Mouse (Mus musculus): Measurements from ENCODE around the gene Psme1. TPM values are rescaled to one million over a fixed set of nuclear protein-coding genes. Genes with fewer than 3 reads are reported as not detected.

The Psme1 gene
- polyA plus RNA-seq, 1 experiment from 2014 or later = 114 TPM

GRCm38 (mm10) chr14:55615876-55616275 lies 38.0 kb downstream of the Psme1 start:
- peaks cover 14% of the 10 kb centered on the region; the same call in 1 of the 2 replicates for H3K27me3 ChIP-seq (ENCODE audit: insufficient read depth, poor library complexity, severe bottlenecking)
- whole genome bisulfite sequencing = 39% methylated on average over 2 of the region's 2 CpGs

DNA sequence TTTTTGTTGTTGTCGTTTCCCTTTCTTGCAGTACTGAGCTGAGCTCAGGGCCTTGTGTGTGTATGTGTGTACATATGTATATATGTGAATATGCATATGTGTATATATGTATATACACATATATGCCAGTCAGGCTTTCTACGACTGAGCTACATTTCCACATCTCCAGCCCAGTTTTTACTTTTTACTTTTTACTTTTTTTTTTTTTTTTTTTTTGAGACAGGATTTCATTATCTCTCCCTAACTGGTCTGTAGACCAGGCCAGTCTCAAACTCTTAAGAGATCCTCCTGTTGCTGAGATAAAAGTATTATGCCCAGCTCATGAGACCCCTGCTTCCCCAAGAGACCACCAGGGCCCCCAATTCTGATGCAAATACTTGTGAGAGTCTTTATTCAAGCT lies 38.9 kb downstream of the Psme1 start:
- no peaks in the 10 kb centered on the region for H3K36me3 ChIP-seq
- H3K9me3 ChIP-seq = no peaks in the 10 kb centered on the region
- H3K4me3 ChIP-seq = no peak overlapping the region
- peaks cover 17% of the 10 kb centered on the region for H3K4me1 ChIP-seq (replicated peaks)
- H3K27me3 ChIP-seq (ENCODE audit: insufficient read depth, poor library complexity, severe bottlenecking) = peaks cover 14% of the 10 kb centered on the region; the same call in 1 of the 2 replicates
- no peak overlapping the region for H3K27ac ChIP-seq
- WGBS = 85% methylated on average over 2 of the region's 2 CpGs
- DNase-seq (ENCODE audit: low spot score) = no peak

More at GRCm38 (mm10) chr14:55615876-55616275, 38.0 kb downstream of the Psme1 start:
- peaks cover 17% of the 10 kb centered on the region for H3K4me1 ChIP-seq (replicated peaks)
- H3K4me3 ChIP-seq = no peak overlapping the region
- H3K27ac ChIP-seq = no peak overlapping the region
- DNase-seq (ENCODE audit: low spot score) = no peak
- no peaks in the 10 kb centered on the region for H3K9me3 ChIP-seq
- H3K36me3 ChIP-seq = no peaks in the 10 kb centered on the region

DNA sequence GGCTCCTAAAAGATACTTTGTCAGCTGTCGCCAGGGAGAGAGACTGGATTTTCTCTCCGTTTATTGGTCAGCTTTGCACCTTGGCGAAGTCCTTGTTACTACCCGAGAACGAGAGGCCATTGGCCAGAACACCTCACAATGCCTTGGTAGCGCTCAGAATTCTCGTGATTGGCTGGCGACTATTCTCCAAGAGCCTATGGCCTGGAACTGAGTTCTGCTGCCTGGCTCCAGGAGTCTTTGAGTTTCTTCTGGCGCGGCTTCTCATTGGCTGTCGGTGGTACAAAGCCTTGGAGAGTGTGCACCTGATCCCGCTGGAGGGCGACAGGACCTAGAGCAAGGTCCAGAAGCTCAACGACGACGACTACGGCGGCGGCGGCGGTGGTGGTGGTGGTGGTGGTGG lies 39.9 kb downstream of the Psme1 start, which contains the start of gene Rec8:
Gene Rec8 (plus strand): TSS at position 216 of the 400 bp plus-strand sequence.
- peak; percentile 62 for DNase-seq (ENCODE audit: low spot score)
- H3K27ac ChIP-seq = peak within 1 kb of the TSS; percentile 62
- H3K36me3 ChIP-seq = no peaks in the 10 kb centered on the region; the same call in 1 of the 2 replicates
- peaks cover 17% of the 10 kb centered on the region for H3K4me1 ChIP-seq (replicated peaks)
- H3K4me3 ChIP-seq = peak within 1 kb of the TSS; percentile 37
- H3K27me3 ChIP-seq (ENCODE audit: insufficient read depth, poor library complexity, severe bottlenecking) = peaks cover 14% of the 10 kb centered on the region; the same call in 1 of the 2 replicates
- WGBS = 26% methylated on average over 21 of the region's 21 CpGs
- no peaks in the 10 kb centered on the region for H3K9me3 ChIP-seq

DNA sequence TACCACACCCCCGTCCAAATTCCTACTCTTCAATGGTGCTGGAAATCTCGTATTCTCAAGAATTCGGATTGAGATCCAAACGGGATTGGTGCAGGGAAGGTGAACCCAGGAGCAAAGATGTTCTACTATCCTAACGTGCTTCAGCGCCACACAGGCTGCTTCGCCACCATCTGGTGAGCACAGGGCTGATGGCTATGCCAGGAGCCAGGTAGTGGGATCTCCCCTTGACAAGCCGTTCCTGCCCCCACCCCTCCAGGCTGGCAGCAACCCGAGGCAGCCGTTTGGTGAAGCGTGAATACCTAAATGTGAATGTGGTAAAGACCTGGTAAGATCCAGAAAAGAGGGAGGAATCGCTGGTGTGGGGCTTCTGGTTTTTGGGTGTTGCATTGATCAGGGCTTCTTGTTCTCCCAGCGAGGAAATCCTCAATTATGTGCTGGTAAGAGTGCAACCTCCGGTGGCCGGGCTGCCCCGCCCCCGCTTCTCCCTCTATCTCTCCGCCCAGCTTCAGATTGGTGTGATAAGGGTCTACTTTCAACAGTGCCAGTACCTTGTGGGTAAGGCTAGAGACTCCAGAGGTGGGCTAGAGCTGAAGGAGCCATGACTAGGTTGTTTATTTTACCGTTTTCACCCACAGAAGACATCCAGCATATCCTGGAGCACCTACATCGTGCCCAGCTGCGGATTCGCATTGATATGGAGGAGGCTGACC lies 40.7 kb downstream of the Psme1 start:
- Histone ChIP-seq H3K4me3 (peak overlapping the region; percentile 37), H3K27me3 (ENCODE audit: insufficient read depth, poor library complexity, severe bottlenecking) (peaks cover 14% of the 10 kb centered on the region; the same call in 1 of the 2 replicates), H3K4me1 (replicated peaks) (peaks cover 17% of the 10 kb centered on the region), H3K9me3 (no peaks in the 10 kb centered on the region), H3K36me3 (peaks cover 1% of the 10 kb centered on the region), H3K27ac (peak overlapping the region; percentile 35; the same call in 1 of the 2 replicates)
- no peak for DNase-seq (ENCODE audit: low spot score)
- 47% methylated on average over 22 of the region's 22 CpGs for WGBS

- Histone ChIP-seq H3K4me1 (replicated peaks) (no peaks in the 10 kb centered on the region), H3K36me3 (peaks cover 97% of the 10 kb centered on the region), H3K4me3 (no peak overlapping the region), H3K9me3 (no peaks in the 10 kb centered on the region), H3K27ac (no peak overlapping the region), H3K27me3 (ENCODE audit: insufficient read depth, poor library complexity, severe bottlenecking) (no peaks in the 10 kb centered on the region)
- DNase-seq (ENCODE audit: low spot score) = no peak
- 95% methylated on average over 27 of the region's 27 CpGs for WGBS
These were observed 50.3 kb downstream of the Psme1 start for GRCm38 (mm10) chr14:55628077-55628827.

DNA sequence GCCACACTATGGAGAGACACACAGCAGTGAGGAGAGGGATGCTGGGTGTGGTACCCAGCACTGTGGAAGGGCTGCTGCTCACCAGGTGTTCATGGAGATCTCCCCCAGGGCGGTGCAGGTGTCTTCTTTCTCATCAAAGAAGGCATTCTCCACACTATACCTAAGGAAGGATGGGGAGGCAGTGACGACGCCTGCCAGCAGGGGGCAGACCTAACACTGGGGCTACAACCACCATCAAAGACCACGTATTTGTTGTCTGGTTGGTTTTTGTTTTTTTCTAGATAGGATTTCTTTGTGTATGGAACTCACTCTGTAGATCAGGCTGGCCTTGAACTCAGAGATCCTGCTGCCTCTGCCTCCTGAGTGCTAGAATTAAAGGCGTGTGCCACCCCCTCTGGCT lies 51.4 kb downstream of the Psme1 start:
- Histone ChIP-seq H3K4me3 (no peak overlapping the region), H3K27me3 (ENCODE audit: insufficient read depth, poor library complexity, severe bottlenecking) (no peaks in the 10 kb centered on the region), H3K9me3 (no peaks in the 10 kb centered on the region), H3K36me3 (peaks cover 100% of the 10 kb centered on the region), H3K4me1 (replicated peaks) (0 out of 2 replicates have a peak, but pooled peaks cover 3% of the 10 kb centered on the region), H3K27ac (no peak overlapping the region)
- peak; percentile 20 for DNase-seq (ENCODE audit: low spot score)
- 61% methylated on average over 5 of the region's 5 CpGs for WGBS

Other genes starting within 250 kb of the Psme1 start
- 50.5 and 64.5 TPM in 2 replicates for gene Dhrs4, start 99.4 kb upstream of the Psme1 start, polyA plus RNA-seq (2016; fragmentation: Nextera tagmentation; extraction: Ambion mirVana)
- gene Carmil3, start 87.5 kb upstream of the Psme1 start, polyA plus RNA-seq (2016; fragmentation: Nextera tagmentation; extraction: Ambion mirVana) = 5.7 and 7.9 TPM in 2 replicates
- gene Cpne6, start 67.7 kb upstream of the Psme1 start, polyA plus RNA-seq (2016; fragmentation: Nextera tagmentation; extraction: Ambion mirVana) = 1.1 and 1.6 TPM in 2 replicates
- gene Nrl, start 53.1 kb upstream of the Psme1 start, polyA plus RNA-seq (2016; fragmentation: Nextera tagmentation; extraction: Ambion mirVana) = not detected in 2 replicates
- 15.4 and 18.5 TPM in 2 replicates for gene Pck2, start 37.9 kb upstream of the Psme1 start, polyA plus RNA-seq (2016; fragmentation: Nextera tagmentation; extraction: Ambion mirVana)
- 69.5 and 94.1 TPM in 2 replicates for gene Dcaf11, start 18.1 kb upstream of the Psme1 start, polyA plus RNA-seq (2016; fragmentation: Nextera tagmentation; extraction: Ambion mirVana)
- gene A730061H03Rik, start 17.7 kb upstream of the Psme1 start, polyA plus RNA-seq (2016; fragmentation: Nextera tagmentation; extraction: Ambion mirVana) = 0.82 TPM in 1 of 2 replicates, not detected in the other
- gene Fitm1, start 2.5 kb upstream of the Psme1 start, polyA plus RNA-seq (2016; fragmentation: Nextera tagmentation; extraction: Ambion mirVana) = 0.26 and 0.34 TPM in 2 replicates
- 6.8 and 10.0 TPM in 2 replicates for gene Emc9, start 7.2 kb downstream of the Psme1 start, polyA plus RNA-seq (2016; fragmentation: Nextera tagmentation; extraction: Ambion mirVana)
- 171 and 203 TPM in 2 replicates for gene Psme2, start 13.0 kb downstream of the Psme1 start, polyA plus RNA-seq (2016; fragmentation: Nextera tagmentation; extraction: Ambion mirVana)
- gene Rnf31, start 13.6 kb downstream of the Psme1 start, polyA plus RNA-seq (2016; fragmentation: Nextera tagmentation; extraction: Ambion mirVana) = 21.2 and 23.2 TPM in 2 replicates
- gene Irf9, start 25.4 kb downstream of the Psme1 start, polyA plus RNA-seq (2016; fragmentation: Nextera tagmentation; extraction: Ambion mirVana) = 7.2 and 7.8 TPM in 2 replicates
- 10.4 and 12.3 TPM in 2 replicates for gene Rec8, start 39.9 kb downstream of the Psme1 start, polyA plus RNA-seq (2016; fragmentation: Nextera tagmentation; extraction: Ambion mirVana)
- gene Ipo4, start 57.8 kb downstream of the Psme1 start, polyA plus RNA-seq (2016; fragmentation: Nextera tagmentation; extraction: Ambion mirVana) = 101 and 107 TPM in 2 replicates
- gene Gm49378, start 59.8 kb downstream of the Psme1 start, polyA plus RNA-seq (2016; fragmentation: Nextera tagmentation; extraction: Ambion mirVana) = 0.76 and 1.5 TPM in 2 replicates
- gene Tm9sf1, start 65.7 kb downstream of the Psme1 start, polyA plus RNA-seq (2016; fragmentation: Nextera tagmentation; extraction: Ambion mirVana) = 76.0 and 78.1 TPM in 2 replicates
- 0.40 and 0.97 TPM in 2 replicates for gene Tssk4, start 72.1 kb downstream of the Psme1 start, polyA plus RNA-seq (2016; fragmentation: Nextera tagmentation; extraction: Ambion mirVana)
- gene Mdp1, start 82.4 kb downstream of the Psme1 start, polyA plus RNA-seq (2016; fragmentation: Nextera tagmentation; extraction: Ambion mirVana) = 65.6 and 67.6 TPM in 2 replicates
- 60.0 and 65.9 TPM in 2 replicates for gene Gmpr2, start 93.8 kb downstream of the Psme1 start, polyA plus RNA-seq (2016; fragmentation: Nextera tagmentation; extraction: Ambion mirVana)
- gene Nedd8, start 94.0 kb downstream of the Psme1 start, polyA plus RNA-seq (2016; fragmentation: Nextera tagmentation; extraction: Ambion mirVana) = 646 and 662 TPM in 2 replicates
- gene Tinf2, start 103.7 kb downstream of the Psme1 start, polyA plus RNA-seq (2016; fragmentation: Nextera tagmentation; extraction: Ambion mirVana) = 63.4 and 68.9 TPM in 2 replicates
- gene Tgm1, start 135.8 kb downstream of the Psme1 start, polyA plus RNA-seq (2016; fragmentation: Nextera tagmentation; extraction: Ambion mirVana) = 0.34 and 0.81 TPM in 2 replicates
- 34.7 and 36.3 TPM in 2 replicates for gene Rabggta, start 144.1 kb downstream of the Psme1 start, polyA plus RNA-seq (2016; fragmentation: Nextera tagmentation; extraction: Ambion mirVana)
- gene Dhrs1, start 167.6 kb downstream of the Psme1 start, polyA plus RNA-seq (2016; fragmentation: Nextera tagmentation; extraction: Ambion mirVana) = 68.5 and 73.8 TPM in 2 replicates
- 53.3 and 56.5 TPM in 2 replicates for gene Nop9, start 167.6 kb downstream of the Psme1 start, polyA plus RNA-seq (2016; fragmentation: Nextera tagmentation; extraction: Ambion mirVana)
- gene Cideb, start 180.3 kb downstream of the Psme1 start, polyA plus RNA-seq (2016; fragmentation: Nextera tagmentation; extraction: Ambion mirVana) = 0.17 TPM in 1 of 2 replicates, not detected in the other
- 0.14 and 0.21 TPM in 2 replicates for gene Ltb4r2, start 183.3 kb downstream of the Psme1 start, polyA plus RNA-seq (2016; fragmentation: Nextera tagmentation; extraction: Ambion mirVana)
- 0.11 and 0.39 TPM in 2 replicates for gene Ltb4r1, start 187.8 kb downstream of the Psme1 start, polyA plus RNA-seq (2016; fragmentation: Nextera tagmentation; extraction: Ambion mirVana)
- 7.9 and 10.3 TPM in 2 replicates for gene Adcy4, start 206.0 kb downstream of the Psme1 start, polyA plus RNA-seq (2016; fragmentation: Nextera tagmentation; extraction: Ambion mirVana)
- 11.9 and 14.4 TPM in 2 replicates for gene Ripk3, start 210.7 kb downstream of the Psme1 start, polyA plus RNA-seq (2016; fragmentation: Nextera tagmentation; extraction: Ambion mirVana)
- 34.0 and 34.6 TPM in 2 replicates for gene Nfatc4, start 245.0 kb downstream of the Psme1 start, polyA plus RNA-seq (2016; fragmentation: Nextera tagmentation; extraction: Ambion mirVana)